In the genomic region with DNA sequence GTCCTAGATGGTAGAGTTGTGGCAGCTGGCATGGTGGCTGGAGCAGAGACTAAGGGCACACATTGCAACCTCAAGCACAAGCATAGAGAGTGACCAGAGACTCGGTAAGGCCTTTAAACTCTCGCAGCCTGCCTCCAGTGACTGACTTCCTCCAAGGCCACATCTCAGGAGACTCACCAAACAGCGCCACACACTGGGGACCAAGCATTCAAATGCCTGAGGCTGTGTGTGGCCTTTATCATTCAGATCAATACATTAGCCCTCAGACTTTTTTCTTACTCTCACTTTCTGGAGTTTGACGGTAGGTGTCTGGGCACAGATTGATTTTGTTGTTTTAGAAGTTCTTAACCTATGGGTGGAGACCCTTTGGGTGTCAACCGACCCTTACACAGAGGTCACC, we compare ENCODE assay signal across 17 mouse cellular contexts. TPM values are rescaled to one million over a fixed set of nuclear protein-coding genes. Genes with fewer than 3 reads are reported as not detected.
"Had no signal": no experiment of that assay in that cellular context is flagged by ENCODE, and none has a peak within 500 bp of the region (broad histone marks: within the 10 kb centered on the region; RNA-seq: fewer than 3 reads in every experiment).

No protein-coding gene starts in this region.

- H3K36me3 ChIP-seq: limb, embryonic 15.5 days; liver, embryonic 13.5 days had no signal

- DNase-seq: kidney, adult 11 months; kidney, postnatal 14 days; layer of hippocampus, adult 9-11 months; layer of hippocampus, postnatal 36 days; liver, embryonic 13.5 days; lung, adult 18-20 months; lung, postnatal 36 days; thymus, adult 2 months; thymus, postnatal 25 days had no signal

- H3K27ac ChIP-seq: limb, embryonic 15.5 days; liver, embryonic 13.5 days had no signal

- H3K27me3 ChIP-seq: limb, embryonic 15.5 days; liver, embryonic 13.5 days had no signal

- H3K9me3 ChIP-seq: limb, embryonic 15.5 days; liver, embryonic 13.5 days had no signal

- H3K9ac ChIP-seq: limb, embryonic 15.5 days; liver, embryonic 13.5 days had no signal

- ATAC-seq: midbrain, embryonic 16.5 days had no signal

- H3K4me3 ChIP-seq: limb, embryonic 15.5 days; liver, embryonic 13.5 days; megakaryocyte, embryonic 14.5 days had no signal

- H3K4me2 ChIP-seq: limb, embryonic 15.5 days; liver, embryonic 13.5 days; midbrain, embryonic 11.5 days had no signal

- H3K4me1 ChIP-seq: liver, embryonic 13.5 days had no signal

RNA-seq across cellular contexts. Expression of a gene that starts 30.4 kb away (rescaled TPM):
- polyA plus RNA-seq: kidney, embryonic 14.5 days; large intestine, adult 2 months; liver, embryonic 13.5 days; lung, embryonic 16.5 days; stomach, embryonic 14.5 days had no signal
